Mouse (Mus musculus): Measurements from ENCODE around the gene Alox12. TPM values are rescaled to one million over a fixed set of nuclear protein-coding genes. Genes with fewer than 3 reads are reported as not detected.

The Alox12 gene
- polyA plus RNA-seq, 1 experiment from 2014 or later: 6.6 TPM

DNA sequence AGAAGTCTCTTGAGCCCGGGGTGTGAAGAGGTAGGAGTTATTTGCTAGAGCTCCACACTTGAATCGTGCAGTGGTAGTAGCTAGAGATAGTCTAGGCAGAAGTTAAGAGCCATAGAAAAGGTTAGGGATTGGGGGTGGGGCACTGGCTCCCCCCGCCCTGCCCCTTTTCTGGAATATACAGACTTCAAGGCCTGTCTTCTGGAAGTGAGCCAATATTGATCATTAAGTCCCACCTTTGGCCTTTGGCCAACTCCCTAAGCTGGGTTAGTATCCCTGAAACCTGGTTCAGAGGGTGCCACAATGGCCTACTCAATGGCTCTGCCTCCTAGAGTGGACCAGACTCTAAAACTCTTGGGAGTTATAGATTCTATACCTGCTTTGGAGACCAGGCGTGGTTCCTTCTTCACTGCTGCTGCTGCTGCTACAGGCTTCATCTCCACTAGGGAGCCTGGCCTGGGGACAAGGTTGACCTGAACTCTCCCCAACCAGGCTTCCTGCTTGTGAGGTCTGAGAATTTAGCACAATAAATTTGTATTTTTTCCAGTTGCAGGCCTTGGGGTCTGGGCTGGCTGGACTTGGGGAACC is 27.4 kb downstream of the Alox12 start:
- WGBS: 77% methylated on average over 4 of the region's 4 CpGs
- Histone ChIP-seq H3K27ac (ENCODE audit: low read depth) (peak overlapping the region; percentile 12; the same call in 1 of the 2 replicates), H3K4me3 (ENCODE audit: low read depth, low read length) (peak overlapping the region; percentile 39), H3K9me3 (ENCODE audit: low read depth, low read length) (no peaks in the 10 kb centered on the region), H3K27me3 (ENCODE audit: insufficient read depth, low read length) (peaks cover 48% of the 10 kb centered on the region), H3K4me1 (ENCODE audit: insufficient read depth) (peaks cover 6% of the 10 kb centered on the region; the same call in 1 of the 2 replicates), H3K4me2 (peak overlapping the region; percentile 63), H3K36me3 (ENCODE audit: insufficient read depth) (0 out of 2 replicates have a peak, but pooled peaks cover 3% of the 10 kb centered on the region), H3K9ac (peak overlapping the region; percentile 50; the same call in 1 of the 2 replicates)
- DNase-seq: no peak
- ATAC-seq (ENCODE audit: insufficient read depth): no peak
- no peak for TF ChIP-seq CTCF (IDR thresholded peaks at IDR 0.05; ENCODE audit: low read depth)

DNA sequence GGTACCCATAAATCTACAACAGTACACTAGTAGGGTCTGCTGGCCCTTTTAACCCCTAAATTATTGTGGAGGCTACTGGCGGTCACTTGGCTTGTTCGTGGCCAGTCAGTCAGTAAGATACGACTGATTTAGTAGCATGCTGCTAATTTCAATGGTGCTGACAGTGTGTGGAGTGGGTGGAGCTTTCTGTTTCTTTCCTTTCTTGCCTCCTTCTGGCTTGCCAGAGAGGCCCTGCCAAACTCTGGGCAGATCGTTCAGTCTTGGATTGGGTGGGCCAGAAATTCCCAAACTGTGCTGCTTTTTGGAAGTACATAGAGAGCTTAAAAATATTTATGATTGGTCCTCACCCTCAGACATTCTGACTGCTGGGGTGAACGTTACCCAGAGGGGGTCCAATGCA is 28.0 kb downstream of the Alox12 start:
- peak overlapping the region; percentile 45 for H3K9ac ChIP-seq
- no peak overlapping the region for H3K27ac ChIP-seq (ENCODE audit: low read depth)
- peaks cover 48% of the 10 kb centered on the region for H3K27me3 ChIP-seq (ENCODE audit: insufficient read depth, low read length)

GRCm38 (mm10) chr11:70226602-70226890 is 28.6 kb downstream of the Alox12 start:
- Histone ChIP-seq H3K27ac (ENCODE audit: low read depth) (no peak overlapping the region), H3K9me3 (ENCODE audit: low read depth, low read length) (no peaks in the 10 kb centered on the region), H3K27me3 (ENCODE audit: insufficient read depth, low read length) (peaks cover 48% of the 10 kb centered on the region), H3K36me3 (ENCODE audit: insufficient read depth) (0 out of 2 replicates have a peak, but pooled peaks cover 3% of the 10 kb centered on the region), H3K9ac (peak overlapping the region; percentile 45), H3K4me3 (ENCODE audit: low read depth, low read length) (peak overlapping the region; percentile 39), H3K4me1 (ENCODE audit: insufficient read depth) (peaks cover 11% of the 10 kb centered on the region; the same call in 1 of the 2 replicates), H3K4me2 (peak overlapping the region; percentile 63)
- ATAC-seq (ENCODE audit: insufficient read depth) (no peak), DNase-seq (no peak)
- no peak for TF ChIP-seq CTCF (IDR thresholded peaks at IDR 0.05; ENCODE audit: low read depth)
- WGBS: 8% methylated on average over 18 of the region's 18 CpGs

More for the DNA sequence above, 28.0 kb downstream of the Alox12 start:
- Histone ChIP-seq H3K4me2 (peak overlapping the region; percentile 63), H3K36me3 (ENCODE audit: insufficient read depth) (0 out of 2 replicates have a peak, but pooled peaks cover 3% of the 10 kb centered on the region), H3K4me1 (ENCODE audit: insufficient read depth) (peaks cover 6% of the 10 kb centered on the region; the same call in 1 of the 2 replicates), H3K4me3 (ENCODE audit: low read depth, low read length) (peak overlapping the region; percentile 39), H3K9me3 (ENCODE audit: low read depth, low read length) (no peaks in the 10 kb centered on the region)
- WGBS: 31% methylated on average over 5 of the region's 5 CpGs
- TF ChIP-seq CTCF (IDR thresholded peaks at IDR 0.05; ENCODE audit: low read depth): no peak
- ATAC-seq (ENCODE audit: insufficient read depth) (no peak), DNase-seq (no peak)

DNA sequence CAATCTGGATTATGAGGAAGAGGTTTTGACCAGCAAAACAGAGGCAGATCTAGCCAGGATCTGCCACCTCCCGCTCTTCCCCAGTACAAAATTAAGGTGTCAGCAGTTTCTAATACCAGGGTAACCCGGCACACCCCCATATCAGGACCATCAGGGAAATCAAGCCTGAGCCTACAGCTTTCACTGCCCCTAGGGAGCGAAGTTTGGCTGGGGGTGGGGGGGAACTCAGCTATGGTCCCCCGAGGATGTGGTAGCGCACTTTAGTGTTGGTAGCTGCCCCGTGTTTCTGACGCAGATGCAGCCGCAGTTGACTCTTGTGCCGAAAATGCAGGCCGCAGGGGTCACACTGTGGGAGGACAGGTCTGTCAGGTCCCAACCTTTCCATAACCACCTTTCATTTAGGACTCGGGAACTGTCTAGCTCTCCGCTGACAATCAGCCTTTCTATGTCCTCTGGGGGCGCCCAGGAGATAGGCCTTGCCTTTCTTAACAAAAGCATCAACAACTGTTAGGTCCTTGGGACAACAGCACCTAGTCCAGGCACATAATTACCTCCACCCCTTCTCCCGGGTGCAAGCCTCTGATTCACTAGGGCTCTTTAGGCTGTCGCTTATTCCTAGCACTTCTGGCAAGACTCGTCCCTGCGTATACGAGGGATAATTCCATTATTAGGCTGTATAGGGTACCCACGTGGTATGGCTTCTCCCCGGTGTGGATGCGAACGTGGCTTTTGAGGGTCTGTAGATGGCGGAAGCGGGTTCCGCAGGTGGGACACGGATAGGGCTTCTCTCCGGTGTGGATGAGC is 29.2 kb downstream of the Alox12 start:
- Histone ChIP-seq H3K4me2 (peak overlapping the region; percentile 63), H3K27ac (ENCODE audit: low read depth) (peak overlapping the region; percentile 16), H3K9me3 (ENCODE audit: low read depth, low read length) (no peaks in the 10 kb centered on the region), H3K27me3 (ENCODE audit: insufficient read depth, low read length) (peaks cover 48% of the 10 kb centered on the region), H3K4me3 (ENCODE audit: low read depth, low read length) (peak overlapping the region; percentile 39), H3K4me1 (ENCODE audit: insufficient read depth) (peaks cover 14% of the 10 kb centered on the region; the same call in 1 of the 2 replicates), H3K9ac (peak overlapping the region; percentile 45), H3K36me3 (ENCODE audit: insufficient read depth) (0 out of 2 replicates have a peak, but pooled peaks cover 3% of the 10 kb centered on the region)
- DNase-seq: no peak
- ATAC-seq (ENCODE audit: insufficient read depth): no peak
- WGBS: 18% methylated on average over 27 of the region's 27 CpGs
- no peak; the same call in 1 of the 2 replicates for TF ChIP-seq CTCF (IDR thresholded peaks at IDR 0.05; ENCODE audit: low read depth)

DNA sequence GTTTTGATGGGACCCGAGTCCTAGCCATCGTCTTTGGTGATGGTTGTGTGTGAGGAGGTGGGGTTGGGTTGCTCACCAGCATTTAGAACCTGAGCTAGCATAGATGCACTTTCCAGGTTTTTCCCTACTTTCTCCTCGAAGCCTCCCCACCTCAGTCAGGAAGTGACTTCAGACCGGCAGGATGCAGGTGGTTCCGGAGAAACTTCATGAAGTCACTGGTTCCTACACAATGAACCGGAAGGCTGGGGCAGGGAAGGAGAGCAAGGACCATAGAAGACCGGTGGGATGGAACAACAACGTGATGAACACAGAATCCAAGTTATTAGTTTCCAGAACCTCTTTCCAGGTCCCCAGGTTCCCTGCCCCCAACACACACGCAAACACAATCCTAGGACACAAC is 31.4 kb downstream of the Alox12 start:
- Histone ChIP-seq H3K4me2 (peak overlapping the region; percentile 63; the same call in 1 of the 2 replicates), H3K9ac (no peak overlapping the region), H3K27ac (ENCODE audit: low read depth) (peak overlapping the region; percentile 30; the same call in 1 of the 2 replicates), H3K27me3 (ENCODE audit: insufficient read depth, low read length) (peaks cover 32% of the 10 kb centered on the region), H3K36me3 (ENCODE audit: insufficient read depth) (0 out of 2 replicates have a peak, but pooled peaks cover 3% of the 10 kb centered on the region), H3K4me1 (ENCODE audit: insufficient read depth) (peaks cover 14% of the 10 kb centered on the region; the same call in 1 of the 2 replicates), H3K4me3 (ENCODE audit: low read depth, low read length) (no peak overlapping the region), H3K9me3 (ENCODE audit: low read depth, low read length) (no peaks in the 10 kb centered on the region)
- WGBS: 71% methylated on average over 9 of the region's 9 CpGs
- ATAC-seq (ENCODE audit: insufficient read depth) (no peak), DNase-seq (peak; percentile 74)
- no peak for TF ChIP-seq CTCF (IDR thresholded peaks at IDR 0.05; ENCODE audit: low read depth)

DNA sequence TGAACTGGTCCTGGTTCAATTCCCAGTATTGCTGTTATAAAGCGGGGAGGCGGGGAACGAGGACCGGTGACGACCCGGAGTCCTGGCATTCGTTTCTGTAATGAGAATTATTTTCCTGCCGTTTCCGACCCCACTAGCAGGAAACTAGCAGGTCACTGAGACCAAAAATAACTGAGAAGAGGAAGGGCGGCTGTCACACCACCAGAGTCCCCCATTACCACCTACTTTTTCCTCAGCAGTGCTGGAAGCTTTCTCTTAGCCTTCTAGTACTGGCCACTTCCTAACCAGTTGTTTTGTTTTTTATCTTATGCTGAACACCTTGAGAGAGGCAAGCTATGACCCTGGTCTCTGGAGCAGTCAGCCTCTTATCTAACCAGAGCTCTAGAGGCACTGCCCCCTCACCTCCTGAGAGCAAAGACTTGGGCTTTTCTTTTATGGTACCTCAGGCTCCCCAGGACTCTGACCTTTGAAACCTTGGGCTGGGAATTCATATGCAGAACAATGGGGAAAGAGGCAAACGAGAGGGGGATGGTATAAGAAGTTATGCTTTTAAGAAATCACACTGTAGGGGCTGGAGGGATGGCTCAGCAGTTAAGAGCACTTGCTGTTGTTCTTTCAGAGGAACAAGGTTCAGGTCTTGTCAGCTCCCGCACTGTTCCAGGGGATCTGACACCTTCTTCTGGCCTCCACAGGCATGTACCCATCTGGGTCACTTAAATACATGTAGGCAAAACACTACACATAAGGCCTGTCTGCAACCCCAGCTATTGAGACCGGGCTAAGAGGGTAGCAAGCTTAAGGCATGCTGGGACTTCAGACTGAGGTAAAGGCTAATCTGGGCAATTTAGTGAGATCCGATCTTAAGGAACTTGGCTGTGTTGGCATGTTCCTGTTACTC is 33.3 kb downstream of the Alox12 start:
- DNase-seq: peak; percentile 49
- H3K4me1 ChIP-seq (ENCODE audit: insufficient read depth): peaks cover 10% of the 10 kb centered on the region; the same call in 1 of the 2 replicates
- peak overlapping the region; percentile 85 for H3K27ac ChIP-seq (ENCODE audit: low read depth)
- peak overlapping the region; percentile 95 for H3K4me2 ChIP-seq
- WGBS: 12% methylated on average over 14 of the region's 14 CpGs
- no peak for ATAC-seq (ENCODE audit: insufficient read depth)
- peak overlapping the region; percentile 71 for H3K9ac ChIP-seq
- 0 out of 2 replicates have a peak, but pooled peaks cover 3% of the 10 kb centered on the region for H3K36me3 ChIP-seq (ENCODE audit: insufficient read depth)
- peaks cover 13% of the 10 kb centered on the region for H3K27me3 ChIP-seq (ENCODE audit: insufficient read depth, low read length)
- TF ChIP-seq CTCF (IDR thresholded peaks at IDR 0.05; ENCODE audit: low read depth): no peak
- peak overlapping the region; percentile 51 for H3K4me3 ChIP-seq (ENCODE audit: low read depth, low read length)
- H3K9me3 ChIP-seq (ENCODE audit: low read depth, low read length): no peaks in the 10 kb centered on the region

Data from lung, embryonic 14.5 days (tissue).